In genomic region chr12:57563909-57564308, GRCm38 (mm10) we compare ENCODE assay signal across 13 mouse cellular contexts. TPM values are rescaled to one million over a fixed set of nuclear protein-coding genes. Genes with fewer than 3 reads are reported as not detected.
"Had no signal": no experiment of that assay in that cellular context is flagged by ENCODE, and none has a peak within 500 bp of the region (broad histone marks: within the 10 kb centered on the region; RNA-seq: fewer than 3 reads in every experiment).

TSS of gene Ttc6 (plus strand) at chr12:57564113.

- H3K4me3 ChIP-seq: limb, embryonic 13.5 days; lung, embryonic 15.5 days; midbrain, embryonic 13.5 days; myocyte; neural tube, embryonic 15.5 days had no signal

- H3K36me3 ChIP-seq: limb, embryonic 13.5 days; lung, embryonic 15.5 days; midbrain, embryonic 13.5 days; neural tube, embryonic 15.5 days had no signal

- DNase-seq: kidney, adult 18-20 months; kidney, postnatal 14 days; left cerebral cortex, postnatal 4 days; lung, postnatal 14 days; right cerebral cortex, adult 18-20 months; right cerebral cortex, postnatal 25 days; thymus, postnatal 4 days had no signal

- H3K4me2 ChIP-seq: limb, embryonic 13.5 days; lung, embryonic 15.5 days; midbrain, embryonic 13.5 days; neural tube, embryonic 15.5 days had no signal

- H3K9ac ChIP-seq: limb, embryonic 13.5 days; liver, embryonic 14.5 days; lung, embryonic 15.5 days; midbrain, embryonic 13.5 days; neural tube, embryonic 15.5 days had no signal

- H3K9me3 ChIP-seq: lung, embryonic 15.5 days; midbrain, embryonic 13.5 days; neural tube, embryonic 15.5 days had no signal

- H3K27ac ChIP-seq: limb, embryonic 13.5 days; liver, embryonic 14.5 days; lung, embryonic 15.5 days; midbrain, embryonic 13.5 days; neural tube, embryonic 15.5 days had no signal

- H3K4me1 ChIP-seq: limb, embryonic 13.5 days; lung, embryonic 15.5 days; midbrain, embryonic 13.5 days; neural tube, embryonic 15.5 days had no signal

- ATAC-seq: midbrain, embryonic 13.5 days had no signal

- H3K27me3 ChIP-seq: lung, embryonic 15.5 days; midbrain, embryonic 13.5 days; neural tube, embryonic 15.5 days had no signal

RNA-seq across cellular contexts. Expression of gene Ttc6, which starts in this region (rescaled TPM):
- polyA plus RNA-seq: myocyte had no signal
